In genomic region chr2:154507566-154508283, GRCm38 (mm10) we compare ENCODE assay signal across 9 mouse cellular contexts. TPM values are rescaled to one million over a fixed set of nuclear protein-coding genes. Genes with fewer than 3 reads are reported as not detected.
DNase-seq lines count a peak whose midpoint lies in the region; ATAC-seq and TF ChIP-seq lines count a peak whose summit lies in the region.
"Had no signal": no experiment of that assay in that cellular context is flagged by ENCODE, and none has a peak within 500 bp of the region (broad histone marks: within the 10 kb centered on the region; RNA-seq: fewer than 3 reads in every experiment).

No protein-coding gene starts in this region.

- H3K36me3 ChIP-seq in heart, adult 2 months (ENCODE audit: control insufficient read depth, insufficient read depth, low read length), result peaks cover 4% of the 10 kb centered on the region; the same call in 1 of the 2 replicates
- H3K36me3 ChIP-seq in intestine, embryonic 16.5 days (ENCODE audit: control insufficient read depth, insufficient read depth, low read length), result no peaks in the 10 kb centered on the region
- H3K36me3 ChIP-seq in liver, postnatal 0 days (replicated peaks; ENCODE audit: insufficient read depth, low read length), result peaks cover 13% of the 10 kb centered on the region; the same call in 1 of the 2 replicates

- no peak overlapping the region for H3K27ac ChIP-seq in heart, adult 2 months
- H3K27ac ChIP-seq in intestine, embryonic 16.5 days (ENCODE audit: low read length), result no peak overlapping the region
- no peak overlapping the region for H3K27ac ChIP-seq in liver, postnatal 0 days (ENCODE audit: low read depth)

- peak; percentile 88 for ATAC-seq in intestine, embryonic 16.5 days
- no peak; the same call in 1 of the 2 replicates for ATAC-seq in liver, postnatal 0 days

- no peak overlapping the region for H3K4me3 ChIP-seq in heart, adult 2 months
- no peak overlapping the region for H3K4me3 ChIP-seq in intestine, embryonic 16.5 days (ENCODE audit: low read length)
- no peak overlapping the region for H3K4me3 ChIP-seq in liver, postnatal 0 days (ENCODE audit: low read depth, low read length)

- TF ChIP-seq EP300 in heart, adult 2 months (IDR thresholded peaks at IDR 0.05; ENCODE audit: insufficient read depth, low read depth, low read length), result no peak
- TF ChIP-seq EP300 in liver, postnatal 0 days (IDR thresholded peaks at IDR 0.05; ENCODE audit: low read depth), result no peak

- intact Hi-C loops in heart, adult 2 months (cut with DNase I), result loop anchor here (5.0 kb wide), 1 partner anchor 70 kb away; the partner anchor contains the start of gene Cbfa2t2

- peak; percentile 10 to 18 for DNase-seq in heart, adult 2 months
- no peak for DNase-seq in heart, adult 8-10 months (ENCODE audit: low spot score)
- DNase-seq in ES-CJ7 (ENCODE audit: low read depth, low spot score), result peak; percentile 54
- DNase-seq in cerebellum, adult 11 months, result peak; percentile 42
- no peak for DNase-seq in liver, postnatal 0 days
- peak; percentile 51 for DNase-seq in thymus, postnatal 4 days
- DNase-seq in frontal cortex, postnatal 14 days (ENCODE audit: low spot score in 2 of 2), result no peak

- H3K79me2 ChIP-seq in heart, adult 2 months (replicated peaks; ENCODE audit: control insufficient read depth, insufficient read depth, low read length), result no peaks in the 10 kb centered on the region; the same call in 1 of the 2 replicates

- H3K4me1 ChIP-seq in heart, adult 2 months (ENCODE audit: control insufficient read depth, insufficient read depth, low read length), result peaks cover 3% of the 10 kb centered on the region; the same call in 1 of the 2 replicates
- 0 out of 2 replicates have a peak, but pooled peaks cover 6% of the 10 kb centered on the region for H3K4me1 ChIP-seq in intestine, embryonic 16.5 days (ENCODE audit: control insufficient read depth, insufficient read depth, low read length)
- peaks cover 4% of the 10 kb centered on the region; the same call in 1 of the 2 replicates for H3K4me1 ChIP-seq in liver, postnatal 0 days (ENCODE audit: insufficient read depth)

- TF ChIP-seq POLR2A in heart, adult 2 months (IDR thresholded peaks at IDR 0.05; ENCODE audit: insufficient read depth, low read depth, low read length), result no peak

- TF ChIP-seq CTCF in heart, adult 2 months (IDR thresholded peaks at IDR 0.05), result peak; percentile 54
- peak; percentile 36 for TF ChIP-seq CTCF in liver, postnatal 0 days (IDR thresholded peaks at IDR 0.05; ENCODE audit: low read depth)

- no peaks in the 10 kb centered on the region for H3K27me3 ChIP-seq in heart, adult 2 months (ENCODE audit: control insufficient read depth, insufficient read depth, low read length)
- no peaks in the 10 kb centered on the region for H3K27me3 ChIP-seq in intestine, embryonic 16.5 days (replicated peaks; ENCODE audit: control insufficient read depth, insufficient read depth, low read length)
- H3K27me3 ChIP-seq in liver, postnatal 0 days (ENCODE audit: insufficient read depth, low read length), result no peaks in the 10 kb centered on the region

- H3K9ac ChIP-seq in heart, adult 2 months (ENCODE audit: low read depth, low read length), result no peak overlapping the region
- H3K9ac ChIP-seq in intestine, embryonic 16.5 days (ENCODE audit: low read depth, low read length), result no peak overlapping the region
- H3K9ac ChIP-seq in liver, postnatal 0 days (replicated peaks), result no peak overlapping the region

- 60% methylated on average over 9 of the region's 9 CpGs for WGBS in heart, adult 2 months
- WGBS in intestine, embryonic 16.5 days, result 65% methylated on average over 9 of the region's 9 CpGs
- 59% methylated on average over 9 of the region's 9 CpGs for WGBS in liver, postnatal 0 days (ENCODE audit: insufficient replicate concordance)

- H3K9me3 ChIP-seq in intestine, embryonic 16.5 days (ENCODE audit: control insufficient read depth, low read length), result no peaks in the 10 kb centered on the region
- no peaks in the 10 kb centered on the region for H3K9me3 ChIP-seq in liver, postnatal 0 days (ENCODE audit: low read length)

- H3K4me2 ChIP-seq in intestine, embryonic 16.5 days (ENCODE audit: low read depth, low read length), result no peak overlapping the region
- H3K4me2 ChIP-seq in liver, postnatal 0 days (ENCODE audit: low read depth, low read length), result no peak overlapping the region

RNA-seq across cellular contexts. Expression of gene 1700003F12Rik, which starts 39.2 kb away (rescaled TPM):
- total RNA-seq in heart, adult 2 months (2021), result not detected
- polyA plus RNA-seq in heart, adult 2 months (2012; rRNA removed), result 0.39 TPM in 1 of 2 replicates, not detected in the other
- not detected for total RNA-seq in heart, adult 8-10 months (2022)
- polyA plus RNA-seq in intestine, embryonic 16.5 days (2015; fragmentation: Nextera tagmentation; extraction: Ambion mirVana), result 0.46 TPM in 1 of 2 replicates, not detected in the other
- polyA plus RNA-seq in liver, postnatal 0 days (2015; fragmentation: Nextera tagmentation; extraction: Ambion mirVana), result 3.1 and 3.8 TPM in 2 replicates

RNA-seq across cellular contexts. Expression of gene Actl10, which starts 43.9 kb away (rescaled TPM):
- total RNA-seq in heart, adult 2 months (2021), result not detected
- polyA plus RNA-seq in heart, adult 2 months (2012; rRNA removed), result not detected in 2 replicates
- total RNA-seq in heart, adult 8-10 months (2022), result not detected
- 0.09 TPM in 1 of 2 replicates, not detected in the other for polyA plus RNA-seq in intestine, embryonic 16.5 days (2015; fragmentation: Nextera tagmentation; extraction: Ambion mirVana)
- 0.07 TPM in 1 of 2 replicates, not detected in the other for polyA plus RNA-seq in liver, postnatal 0 days (2015; fragmentation: Nextera tagmentation; extraction: Ambion mirVana)
- total RNA-seq: layer of hippocampus, adult 18-20 months had no signal

RNA-seq across cellular contexts. Expression of gene Necab3, which starts 51.0 kb away (rescaled TPM):
- under 1 TPM; 0.20 to 0.23 TPM for total RNA-seq in heart, adult 2 months (2021)
- 0.90 and 1.7 TPM in 2 replicates for polyA plus RNA-seq in heart, adult 2 months (2012; rRNA removed)
- 1 to 10 TPM in 1 of 4 experiments, under 1 TPM in 3; 0.25 to 1.2 (median 0.60) TPM for total RNA-seq in heart, adult 8-10 months (2022)
- 1.4 and 1.6 TPM in 2 replicates for polyA plus RNA-seq in intestine, embryonic 16.5 days (2015; fragmentation: Nextera tagmentation; extraction: Ambion mirVana)
- polyA plus RNA-seq in liver, postnatal 0 days (2015; fragmentation: Nextera tagmentation; extraction: Ambion mirVana), result 0.13 and 0.19 TPM in 2 replicates

Comparison
In these comparisons a context has a peak if more than half of its experiments do, and no peak if none do; other contexts are left out.
1. DNase-seq: peak in heart, adult 2 months (2 of 2), ES-CJ7 (single experiment), cerebellum, adult 11 months (single experiment) and thymus, postnatal 4 days (single experiment); none in heart, adult 8-10 months (single experiment), liver, postnatal 0 days (single experiment) and frontal cortex, postnatal 14 days (0 of 2).